Mouse (Mus musculus) cerebellum, adult (tissue): Measurements from ENCODE around the gene Foxn1.
A peak's percentile ranks its signal among the peaks of the same experiment; 100 is the strongest.

ENCODE experiments used
- ATAC-seq: cut with Nextera tagmentation; 2 replicates; pipeline ENCODE4 v1.9.2; 2017; ENCODE audit warnings: mild to moderate bottlenecking, moderate library complexity, mixed read lengths; ENCODE audit not compliant: insufficient number of reproducible peaks, low FRiP score, low TSS enrichment

Foxn1 gene

GRCm38 (mm10) chr11:78333992-78334391 is 52.4 kb downstream of the Foxn1 start:
- no peak for ATAC-seq

GRCm38 (mm10) chr11:78332676-78333075 is 53.7 kb downstream of the Foxn1 start:
- ATAC-seq: no peak

- ATAC-seq: 0 out of 2 replicates have a peak, but pooled peaks have one; percentile 17
These were observed 57.8 kb downstream of the Foxn1 start for GRCm38 (mm10) chr11:78328512-78329056.

- peak; percentile 89 for ATAC-seq
These were observed 58.5 kb downstream of the Foxn1 start, which contains the start of gene Pigs for GRCm38 (mm10) chr11:78327634-78328511. Gene Pigs (plus strand): TSS chr11:78328415.

GRCm38 (mm10) chr11:78327215-78327614 is 59.1 kb downstream of the Foxn1 start:
- no peak for ATAC-seq

- no peak for ATAC-seq
These were observed 61.4 kb downstream of the Foxn1 start for GRCm38 (mm10) chr11:78324965-78325364.

- no peak for ATAC-seq
These were observed 62.2 kb downstream of the Foxn1 start for GRCm38 (mm10) chr11:78324000-78324785.

GRCm38 (mm10) chr11:78322860-78323259 is 63.5 kb downstream of the Foxn1 start, which contains the start of gene Aldoc:
Gene Aldoc (plus strand): TSS chr11:78322968.
- peak; percentile 72 for ATAC-seq

GRCm38 (mm10) chr11:78322076-78322831 is 64.1 kb downstream of the Foxn1 start:
- no peak for ATAC-seq

- no peak for ATAC-seq
These were observed 67.9 kb downstream of the Foxn1 start for GRCm38 (mm10) chr11:78318411-78318810.

- no peak for ATAC-seq
These were observed 72.7 kb downstream of the Foxn1 start for GRCm38 (mm10) chr11:78313662-78314061.

- no peak for ATAC-seq
These were observed 75.4 kb downstream of the Foxn1 start for GRCm38 (mm10) chr11:78310861-78311511.
